Mouse (Mus musculus) embryonic fibroblast, embryonic 13.5 days (primary cell): ENCODE data around the gene Tlr8. TPM values are rescaled to one million over a fixed set of nuclear protein-coding genes. Genes with fewer than 3 reads are reported as not detected.
A peak's percentile ranks its signal among the peaks of the same experiment; 100 is the strongest.
"Not testable (repeated sequence)": the region's sequence is repeated elsewhere in the genome, so short reads cannot be mapped to it uniquely, and the experiment has no call there.

ENCODE experiments used
- H3K27ac ChIP-seq: 2 replicates; pipeline ENCODE4 v1.5.1; 2012; ENCODE audit warnings: low read length, control low read depth, inconsistent platforms; ENCODE audit not compliant: insufficient read depth
- H3K4me1 ChIP-seq: 2 replicates; pipeline ENCODE4 v1.6.1; 2011; ENCODE audit warnings: low read length; ENCODE audit not compliant: control insufficient read depth, insufficient read depth
- H3K4me3 ChIP-seq: 2 replicates; pipeline ENCODE4 v1.5.1; 2011; ENCODE audit warnings: mild to moderate bottlenecking, control low read depth, low read length; ENCODE audit not compliant: insufficient read depth
- CTCF ChIP-seq: IDR thresholded peaks from 2 replicates; pipeline ENCODE4 v1.5.1; 2011; ENCODE audit warnings: mild to moderate bottlenecking, control low read depth, low read length, moderate library complexity, borderline replicate concordance; ENCODE audit not compliant: insufficient read depth
- POLR2A ChIP-seq: IDR thresholded peaks from 2 replicates; pipeline ENCODE4 v1.6.1; 2011; ENCODE audit warnings: low read depth, mild to moderate bottlenecking, control low read depth, low read length, moderate library complexity
- polyA plus RNA-seq: library from polyadenylated mRNA; stranded (reverse); fragments of >200 nt; gene quantifications from 2 replicates; pipeline ENCODE4 v1.2.4, GENCODE M21; 2011; ENCODE audit warnings: low read depth; ENCODE audit not compliant: missing spikeins, insufficient read length

The Tlr8 gene
- not detected in 2 replicates for polyA plus RNA-seq

GRCm38 (mm10) chrX:167264086-167264485, at the start of gene Tlr8:
Gene Tlr8 (minus strand): TSS chrX:167264329.
- no peak for TF ChIP-seq CTCF
- TF ChIP-seq POLR2A = no peak
- no peak within 1 kb of the TSS for H3K4me3 ChIP-seq
- no peak within 1 kb of the TSS for H3K27ac ChIP-seq
- no peaks in the 10 kb centered on the region for H3K4me1 ChIP-seq

- not testable (repeated sequence) for H3K27ac ChIP-seq, H3K4me3 ChIP-seq, H3K4me1 ChIP-seq
Measured at GRCm38 (mm10) chrX:167302061-167302460, 37.9 kb upstream of the Tlr8 start.

GRCm38 (mm10) chrX:167276953-167277352, 12.8 kb upstream of the Tlr8 start:
- TF ChIP-seq CTCF (peak; percentile 54; the same call in 1 of the 2 replicates), POLR2A (no peak)
- no peak overlapping the region for H3K4me3 ChIP-seq
- H3K27ac ChIP-seq = no peak overlapping the region
- no peaks in the 10 kb centered on the region for H3K4me1 ChIP-seq

- Histone ChIP-seq H3K27ac (no peak overlapping the region), H3K4me1 (no peaks in the 10 kb centered on the region), H3K4me3 (no peak overlapping the region)
- TF ChIP-seq CTCF = no peak
- TF ChIP-seq POLR2A = no peak
Measured at GRCm38 (mm10) chrX:167276551-167276950, 12.4 kb upstream of the Tlr8 start.

GRCm38 (mm10) chrX:167263530-167263929, 599 bp downstream of the Tlr8 start:
- no peaks in the 10 kb centered on the region for H3K4me1 ChIP-seq
- no peak overlapping the region for H3K4me3 ChIP-seq
- TF ChIP-seq POLR2A = no peak
- no peak for TF ChIP-seq CTCF
- no peak overlapping the region for H3K27ac ChIP-seq

GRCm38 (mm10) chrX:167241736-167242135, 22.4 kb downstream of the Tlr8 start:
- H3K27ac ChIP-seq = no peak overlapping the region
- TF ChIP-seq POLR2A (no peak), CTCF (no peak)
- H3K4me3 ChIP-seq = no peak overlapping the region
- H3K4me1 ChIP-seq = no peaks in the 10 kb centered on the region

- Histone ChIP-seq H3K27ac (no peak overlapping the region), H3K4me1 (no peaks in the 10 kb centered on the region), H3K4me3 (no peak overlapping the region)
- TF ChIP-seq CTCF (no peak), POLR2A (no peak)
Measured at GRCm38 (mm10) chrX:167239293-167239921, 24.7 kb downstream of the Tlr8 start.

GRCm38 (mm10) chrX:167233104-167233687, 30.9 kb downstream of the Tlr8 start:
- no peak for TF ChIP-seq POLR2A
- peak; percentile 40; the same call in 1 of the 2 replicates for TF ChIP-seq CTCF
- Histone ChIP-seq H3K4me3 (no peak overlapping the region), H3K4me1 (peaks cover 6% of the 10 kb centered on the region; the same call in 1 of the 2 replicates), H3K27ac (no peak overlapping the region)

- peaks cover 6% of the 10 kb centered on the region; the same call in 1 of the 2 replicates for H3K4me1 ChIP-seq
- no peak for TF ChIP-seq POLR2A
- no peak for TF ChIP-seq CTCF
- H3K4me3 ChIP-seq = no peak overlapping the region
- H3K27ac ChIP-seq = no peak overlapping the region
Measured at GRCm38 (mm10) chrX:167231150-167231549, 33.0 kb downstream of the Tlr8 start.

GRCm38 (mm10) chrX:167229819-167230218, 34.3 kb downstream of the Tlr8 start:
- Histone ChIP-seq H3K27ac (peak overlapping the region; percentile 35; the same call in 1 of the 2 replicates), H3K4me1 (peaks cover 6% of the 10 kb centered on the region; the same call in 1 of the 2 replicates), H3K4me3 (no peak overlapping the region)
- TF ChIP-seq CTCF = no peak
- TF ChIP-seq POLR2A = no peak
